Mouse (Mus musculus): ENCODE data around the gene Cd300ld5.
"Not testable (repeated sequence)": the region's sequence is repeated elsewhere in the genome, so short reads cannot be mapped to it uniquely, and the experiment has no call there.

Gene Cd300ld5

GRCm38 (mm10) chr11:115037669-115038068 lies at the start of gene Cd300ld5:
Gene Cd300ld5, minus strand, starts transcription at chr11:115037769.
- not testable (repeated sequence) for DNase-seq (ENCODE audit: low read depth, low spot score)

GRCm38 (mm10) chr11:115086213-115086612 lies 48.6 kb upstream of the Cd300ld5 start:
- DNase-seq (ENCODE audit: low read depth, low spot score) = no peak

GRCm38 (mm10) chr11:115085064-115085463 lies 47.5 kb upstream of the Cd300ld5 start:
- no peak for DNase-seq (ENCODE audit: low read depth, low spot score)

- DNase-seq (ENCODE audit: low read depth, low spot score) = no peak
Observed at GRCm38 (mm10) chr11:115084595-115084994, 47.0 kb upstream of the Cd300ld5 start.

GRCm38 (mm10) chr11:115083376-115084139 lies 46.0 kb upstream of the Cd300ld5 start:
- DNase-seq (ENCODE audit: low read depth, low spot score) = peak; percentile 71

GRCm38 (mm10) chr11:115082196-115082595 lies 44.6 kb upstream of the Cd300ld5 start:
- no peak for DNase-seq (ENCODE audit: low read depth, low spot score)

- no peak for DNase-seq (ENCODE audit: low read depth, low spot score)
Observed at GRCm38 (mm10) chr11:115081373-115081772, 43.8 kb upstream of the Cd300ld5 start.

- peak; percentile 60 for DNase-seq (ENCODE audit: low read depth, low spot score)
Observed at GRCm38 (mm10) chr11:115080886-115081285, 43.3 kb upstream of the Cd300ld5 start.

GRCm38 (mm10) chr11:115078680-115079079 lies 41.1 kb upstream of the Cd300ld5 start:
- DNase-seq (ENCODE audit: low read depth, low spot score) = no peak

- no peak for DNase-seq (ENCODE audit: low read depth, low spot score)
Observed at GRCm38 (mm10) chr11:115077436-115077835, 39.9 kb upstream of the Cd300ld5 start.

- DNase-seq (ENCODE audit: low read depth, low spot score) = no peak
Observed at GRCm38 (mm10) chr11:115075859-115076258, 38.3 kb upstream of the Cd300ld5 start.

GRCm38 (mm10) chr11:115075407-115075806 lies 37.8 kb upstream of the Cd300ld5 start:
- no peak for DNase-seq (ENCODE audit: low read depth, low spot score)

GRCm38 (mm10) chr11:115073002-115073401 lies 35.4 kb upstream of the Cd300ld5 start:
- no peak for DNase-seq (ENCODE audit: low read depth, low spot score)

- DNase-seq (ENCODE audit: low read depth, low spot score) = no peak
Observed at GRCm38 (mm10) chr11:115071631-115072294, 34.2 kb upstream of the Cd300ld5 start.

- DNase-seq (ENCODE audit: low read depth, low spot score) = no peak
Observed at GRCm38 (mm10) chr11:115071015-115071551, 33.5 kb upstream of the Cd300ld5 start.

GRCm38 (mm10) chr11:115066768-115067167 lies 29.2 kb upstream of the Cd300ld5 start:
- no peak for DNase-seq (ENCODE audit: low read depth, low spot score)

GRCm38 (mm10) chr11:115062077-115062476 lies 24.5 kb upstream of the Cd300ld5 start, which contains the start of gene Cd300e:
Gene Cd300e, minus strand, starts transcription at chr11:115062177.
- no peak for DNase-seq (ENCODE audit: low read depth, low spot score)

- no peak for DNase-seq (ENCODE audit: low read depth, low spot score)
Observed at GRCm38 (mm10) chr11:115059797-115060196, 22.2 kb upstream of the Cd300ld5 start.

GRCm38 (mm10) chr11:115058701-115059100 lies 21.1 kb upstream of the Cd300ld5 start:
- DNase-seq (ENCODE audit: low read depth, low spot score) = no peak

GRCm38 (mm10) chr11:115054537-115054936 lies 17.0 kb upstream of the Cd300ld5 start:
- no peak for DNase-seq (ENCODE audit: low read depth, low spot score)

GRCm38 (mm10) chr11:115052991-115053390 lies 15.4 kb upstream of the Cd300ld5 start:
- DNase-seq (ENCODE audit: low read depth, low spot score) = no peak

GRCm38 (mm10) chr11:115052206-115052605 lies 14.6 kb upstream of the Cd300ld5 start:
- DNase-seq (ENCODE audit: low read depth, low spot score) = no peak
